Mouse (Mus musculus): ENCODE measurements at regions not wholly inside any gene's neighbourhood (a gene's known extent, or its start where the extent isn't known, plus 50 kb on each side); places are given as distances from the start of the nearest gene placed in this dataset.

GRCm38 (mm10) chr6:135539791-135540646, 177.7 kb downstream of the Emp1 start:
- Histone ChIP-seq H3K27me3 (ENCODE audit: control insufficient read depth, insufficient read depth, low read length) (no peaks in the 10 kb centered on the region), H3K4me3 (ENCODE audit: low read depth, low read length) (no peak overlapping the region), H3K27ac (ENCODE audit: low read depth, low read length) (no peak overlapping the region), H3K9me3 (ENCODE audit: control insufficient read depth, low read length) (no peaks in the 10 kb centered on the region), H3K9ac (ENCODE audit: low read length) (no peak overlapping the region), H3K4me2 (ENCODE audit: low read depth) (no peak overlapping the region), H3K36me3 (ENCODE audit: control insufficient read depth, insufficient read depth, low read length) (no peaks in the 10 kb centered on the region), H3K4me1 (ENCODE audit: control insufficient read depth, insufficient read depth, low read length) (no peaks in the 10 kb centered on the region)
- DNase-seq (ENCODE audit: low spot score), result no peak
- WGBS, result 47% methylated on average over 9 of the region's 9 CpGs
- ATAC-seq (ENCODE audit: insufficient read depth, low FRiP score, low TSS enrichment), result no peak

- Histone ChIP-seq H3K9ac (ENCODE audit: low read length) (no peak overlapping the region), H3K4me1 (ENCODE audit: control insufficient read depth, insufficient read depth, low read length) (no peaks in the 10 kb centered on the region), H3K36me3 (ENCODE audit: control insufficient read depth, insufficient read depth, low read length) (no peaks in the 10 kb centered on the region), H3K27me3 (ENCODE audit: control insufficient read depth, insufficient read depth, low read length) (no peaks in the 10 kb centered on the region), H3K4me2 (ENCODE audit: low read depth) (no peak overlapping the region), H3K27ac (ENCODE audit: low read depth, low read length) (no peak overlapping the region), H3K9me3 (ENCODE audit: control insufficient read depth, low read length) (no peaks in the 10 kb centered on the region), H3K4me3 (ENCODE audit: low read depth, low read length) (no peak overlapping the region)
- DNase-seq (ENCODE audit: low spot score), result no peak
- WGBS, result 77% methylated on average over 5 of the region's 5 CpGs
- ATAC-seq (ENCODE audit: insufficient read depth, low FRiP score, low TSS enrichment), result no peak
These were observed 179.2 kb downstream of the Emp1 start for GRCm38 (mm10) chr6:135541566-135541965.

- H3K4me1 ChIP-seq (ENCODE audit: control insufficient read depth, insufficient read depth, low read length), result no peaks in the 10 kb centered on the region
- no peak overlapping the region for H3K4me3 ChIP-seq (ENCODE audit: low read depth, low read length)
- H3K9me3 ChIP-seq (ENCODE audit: control insufficient read depth, low read length), result no peaks in the 10 kb centered on the region
- H3K9ac ChIP-seq (ENCODE audit: low read length), result no peak overlapping the region
- no peaks in the 10 kb centered on the region for H3K27me3 ChIP-seq (ENCODE audit: control insufficient read depth, insufficient read depth, low read length)
- ATAC-seq (ENCODE audit: insufficient read depth, low FRiP score, low TSS enrichment) (no peak), DNase-seq (ENCODE audit: low spot score) (no peak)
- WGBS, result 66% methylated on average over 5 of the region's 5 CpGs
- H3K36me3 ChIP-seq (ENCODE audit: control insufficient read depth, insufficient read depth, low read length), result no peaks in the 10 kb centered on the region
- H3K4me2 ChIP-seq (ENCODE audit: low read depth), result no peak overlapping the region
- no peak overlapping the region for H3K27ac ChIP-seq (ENCODE audit: low read depth, low read length)
These were observed 180.0 kb downstream of the Emp1 start for GRCm38 (mm10) chr6:135542356-135542755.

- ATAC-seq (ENCODE audit: insufficient read depth, low FRiP score, low TSS enrichment) (no peak), DNase-seq (ENCODE audit: low spot score) (no peak)
- H3K4me2 ChIP-seq (ENCODE audit: low read depth), result no peak overlapping the region
- H3K27me3 ChIP-seq (ENCODE audit: control insufficient read depth, insufficient read depth, low read length), result no peaks in the 10 kb centered on the region
- no peaks in the 10 kb centered on the region for H3K9me3 ChIP-seq (ENCODE audit: control insufficient read depth, low read length)
- no peak overlapping the region for H3K27ac ChIP-seq (ENCODE audit: low read depth, low read length)
- H3K36me3 ChIP-seq (ENCODE audit: control insufficient read depth, insufficient read depth, low read length), result no peaks in the 10 kb centered on the region
- no peak overlapping the region for H3K4me3 ChIP-seq (ENCODE audit: low read depth, low read length)
- H3K9ac ChIP-seq (ENCODE audit: low read length), result no peak overlapping the region
- WGBS, result 84% methylated on average over 3 of the region's 3 CpGs
- H3K4me1 ChIP-seq (ENCODE audit: control insufficient read depth, insufficient read depth, low read length), result no peaks in the 10 kb centered on the region
These were observed 181.0 kb downstream of the Emp1 start for GRCm38 (mm10) chr6:135543390-135543789.

- WGBS, result 59% methylated on average over 3 of the region's 3 CpGs
- H3K27ac ChIP-seq (ENCODE audit: low read depth, low read length), result no peak overlapping the region
- DNase-seq (ENCODE audit: low spot score), result no peak
These were observed 181.5 kb downstream of the Emp1 start for GRCm38 (mm10) chr6:135543863-135544262.

GRCm38 (mm10) chr6:135550368-135550950, 188.1 kb downstream of the Emp1 start:
- DNase-seq (ENCODE audit: low spot score) (no peak), ATAC-seq (ENCODE audit: insufficient read depth, low FRiP score, low TSS enrichment) (no peak)
- Histone ChIP-seq H3K9ac (ENCODE audit: low read length) (no peak overlapping the region), H3K36me3 (ENCODE audit: control insufficient read depth, insufficient read depth, low read length) (no peaks in the 10 kb centered on the region), H3K27ac (ENCODE audit: low read depth, low read length) (no peak overlapping the region), H3K4me3 (ENCODE audit: low read depth, low read length) (no peak overlapping the region), H3K27me3 (ENCODE audit: control insufficient read depth, insufficient read depth, low read length) (no peaks in the 10 kb centered on the region), H3K4me2 (ENCODE audit: low read depth) (no peak overlapping the region), H3K4me1 (ENCODE audit: control insufficient read depth, insufficient read depth, low read length) (no peaks in the 10 kb centered on the region), H3K9me3 (ENCODE audit: control insufficient read depth, low read length) (no peaks in the 10 kb centered on the region)
- WGBS, result 22% methylated on average over 3 of the region's 3 CpGs

More at GRCm38 (mm10) chr6:135543863-135544262, 181.5 kb downstream of the Emp1 start:
- H3K4me3 ChIP-seq (ENCODE audit: low read depth, low read length), result no peak overlapping the region
- no peak for ATAC-seq (ENCODE audit: insufficient read depth, low FRiP score, low TSS enrichment)
- H3K9ac ChIP-seq (ENCODE audit: low read length), result no peak overlapping the region
- no peak overlapping the region for H3K4me2 ChIP-seq (ENCODE audit: low read depth)
- H3K9me3 ChIP-seq (ENCODE audit: control insufficient read depth, low read length), result no peaks in the 10 kb centered on the region
- H3K4me1 ChIP-seq (ENCODE audit: control insufficient read depth, insufficient read depth, low read length), result no peaks in the 10 kb centered on the region
- no peaks in the 10 kb centered on the region for H3K27me3 ChIP-seq (ENCODE audit: control insufficient read depth, insufficient read depth, low read length)
- no peaks in the 10 kb centered on the region for H3K36me3 ChIP-seq (ENCODE audit: control insufficient read depth, insufficient read depth, low read length)

GRCm38 (mm10) chr6:135552396-135552795, 190.1 kb downstream of the Emp1 start:
- no peak overlapping the region for H3K9ac ChIP-seq (ENCODE audit: low read length)
- DNase-seq (ENCODE audit: low spot score) (no peak), ATAC-seq (ENCODE audit: insufficient read depth, low FRiP score, low TSS enrichment) (no peak)
- no peak overlapping the region for H3K4me3 ChIP-seq (ENCODE audit: low read depth, low read length)
- no peaks in the 10 kb centered on the region for H3K36me3 ChIP-seq (ENCODE audit: control insufficient read depth, insufficient read depth, low read length)
- no peak overlapping the region for H3K4me2 ChIP-seq (ENCODE audit: low read depth)
- H3K4me1 ChIP-seq (ENCODE audit: control insufficient read depth, insufficient read depth, low read length), result no peaks in the 10 kb centered on the region
- no peaks in the 10 kb centered on the region for H3K27me3 ChIP-seq (ENCODE audit: control insufficient read depth, insufficient read depth, low read length)
- 85% methylated on average over 3 of the region's 3 CpGs for WGBS
- no peak overlapping the region for H3K27ac ChIP-seq (ENCODE audit: low read depth, low read length)
- H3K9me3 ChIP-seq (ENCODE audit: control insufficient read depth, low read length), result no peaks in the 10 kb centered on the region

GRCm38 (mm10) chr6:135559501-135559907, 197.2 kb downstream of the Emp1 start:
- Histone ChIP-seq H3K4me1 (ENCODE audit: control insufficient read depth, insufficient read depth, low read length) (no peaks in the 10 kb centered on the region), H3K4me3 (ENCODE audit: low read depth, low read length) (no peak overlapping the region), H3K9me3 (ENCODE audit: control insufficient read depth, low read length) (no peaks in the 10 kb centered on the region), H3K4me2 (ENCODE audit: low read depth) (no peak overlapping the region), H3K36me3 (ENCODE audit: control insufficient read depth, insufficient read depth, low read length) (no peaks in the 10 kb centered on the region), H3K27me3 (ENCODE audit: control insufficient read depth, insufficient read depth, low read length) (no peaks in the 10 kb centered on the region), H3K27ac (ENCODE audit: low read depth, low read length) (no peak overlapping the region), H3K9ac (ENCODE audit: low read length) (no peak overlapping the region)
- 75% methylated on average over 5 of the region's 5 CpGs for WGBS
- no peak for DNase-seq (ENCODE audit: low spot score)
- peak; percentile 72 for ATAC-seq (ENCODE audit: insufficient read depth, low FRiP score, low TSS enrichment)

GRCm38 (mm10) chr6:135562267-135562666, 199.9 kb downstream of the Emp1 start:
- Histone ChIP-seq H3K9me3 (ENCODE audit: control insufficient read depth, low read length) (no peaks in the 10 kb centered on the region), H3K9ac (ENCODE audit: low read length) (no peak overlapping the region), H3K27ac (ENCODE audit: low read depth, low read length) (no peak overlapping the region), H3K27me3 (ENCODE audit: control insufficient read depth, insufficient read depth, low read length) (no peaks in the 10 kb centered on the region), H3K4me2 (ENCODE audit: low read depth) (no peak overlapping the region), H3K4me3 (ENCODE audit: low read depth, low read length) (no peak overlapping the region), H3K36me3 (ENCODE audit: control insufficient read depth, insufficient read depth, low read length) (no peaks in the 10 kb centered on the region), H3K4me1 (ENCODE audit: control insufficient read depth, insufficient read depth, low read length) (no peaks in the 10 kb centered on the region)
- ATAC-seq (ENCODE audit: insufficient read depth, low FRiP score, low TSS enrichment) (no peak), DNase-seq (ENCODE audit: low spot score) (no peak)
- WGBS, result 91% methylated on average over 2 of the region's 2 CpGs
